Mouse (Mus musculus): ENCODE data around the gene Prpf8.

DNA sequence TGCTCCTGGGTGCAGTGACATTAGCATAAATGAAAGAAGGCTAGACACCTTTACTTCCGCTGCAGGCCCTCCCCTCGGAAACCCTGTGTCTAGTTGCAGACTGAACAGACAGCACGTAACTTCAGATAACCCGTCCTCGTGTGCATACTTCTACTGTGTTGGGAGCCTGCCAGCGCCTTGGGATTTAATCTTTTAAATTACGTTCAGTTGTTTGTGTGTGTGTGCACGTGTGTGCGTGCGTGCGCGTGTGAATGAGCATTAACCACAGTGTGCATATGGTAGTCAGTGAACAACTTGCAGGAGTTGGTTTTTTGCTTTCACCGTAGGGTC lies 52.3 kb downstream of the Prpf8 start:
- TF ChIP-seq POLR2A (IDR thresholded peaks at IDR 0.05; ENCODE audit: insufficient read depth, low read depth, low read length) (no peak), CTCF (IDR thresholded peaks at IDR 0.05) (no peak), EP300 (IDR thresholded peaks at IDR 0.05; ENCODE audit: insufficient read depth, low read depth, low read length) (no peak)
